Mouse (Mus musculus): ENCODE data around the gene Nme9.
A peak's percentile ranks its signal among the peaks of the same experiment; 100 is the strongest.

Nme9 gene

GRCm38 (mm10) chr9:99479181-99479711, 28.0 kb downstream of the Nme9 start:
- DNase-seq (ENCODE audit: low spot score in 2 of 2) = peak in 1 of 2 experiments; percentile 6

GRCm38 (mm10) chr9:99480764-99481163, 29.5 kb downstream of the Nme9 start:
- no peak for DNase-seq (ENCODE audit: low spot score in 2 of 2)

- DNase-seq (ENCODE audit: low spot score in 2 of 2) = no peak
These were observed 31.9 kb downstream of the Nme9 start for GRCm38 (mm10) chr9:99483191-99483590.

- DNase-seq (ENCODE audit: low spot score in 2 of 2) = no peak
These were observed 33.4 kb downstream of the Nme9 start for GRCm38 (mm10) chr9:99484632-99485031.

GRCm38 (mm10) chr9:99485144-99485543, 33.9 kb downstream of the Nme9 start:
- DNase-seq (ENCODE audit: low spot score in 2 of 2) = no peak

- no peak for DNase-seq (ENCODE audit: low spot score in 2 of 2)
These were observed 35.9 kb downstream of the Nme9 start for GRCm38 (mm10) chr9:99487126-99487695.

- DNase-seq (ENCODE audit: low spot score in 2 of 2) = no peak
These were observed 36.6 kb downstream of the Nme9 start for GRCm38 (mm10) chr9:99487841-99488240.

- DNase-seq (ENCODE audit: low spot score in 2 of 2) = no peak
These were observed 39.8 kb downstream of the Nme9 start for GRCm38 (mm10) chr9:99491050-99491449.

GRCm38 (mm10) chr9:99492634-99493200, 41.4 kb downstream of the Nme9 start:
- no peak for DNase-seq (ENCODE audit: low spot score in 2 of 2)

GRCm38 (mm10) chr9:99499336-99499735, 48.1 kb downstream of the Nme9 start:
- no peak for DNase-seq (ENCODE audit: low spot score in 2 of 2)

- peak in 1 of 2 experiments; percentile 6 for DNase-seq (ENCODE audit: low spot score in 2 of 2)
These were observed 54.6 kb downstream of the Nme9 start for GRCm38 (mm10) chr9:99505875-99506274.

All from urinary bladder, postnatal 36 days (tissue).